Mouse (Mus musculus) MN1 (cell line): Measurements from ENCODE around the gene Sdk1.

Source experiments
- DNase-seq: peaks from one replicate; pipeline ENCODE4 v3.0.0-alpha.2; 2016; ENCODE audit warnings: low spot score

Sdk1 gene

GRCm38 (mm10) chr5:141324910-141325309 is 83.6 kb downstream of the Sdk1 start:
- no peak for DNase-seq

- DNase-seq = no peak
Measured at GRCm38 (mm10) chr5:141344376-141344775, 103.1 kb downstream of the Sdk1 start.

- DNase-seq = no peak
Measured at GRCm38 (mm10) chr5:141345476-141345875, 104.2 kb downstream of the Sdk1 start.

GRCm38 (mm10) chr5:141362676-141363075 is 121.4 kb downstream of the Sdk1 start:
- no peak for DNase-seq

- no peak for DNase-seq
Measured at GRCm38 (mm10) chr5:141363956-141364355, 122.7 kb downstream of the Sdk1 start.

- no peak for DNase-seq
Measured at GRCm38 (mm10) chr5:141368567-141368966, 127.3 kb downstream of the Sdk1 start.

GRCm38 (mm10) chr5:141374797-141375196 is 133.5 kb downstream of the Sdk1 start:
- DNase-seq = no peak

- no peak for DNase-seq
Measured at GRCm38 (mm10) chr5:141379836-141380773, 138.8 kb downstream of the Sdk1 start.

GRCm38 (mm10) chr5:141380774-141381156 is 139.5 kb downstream of the Sdk1 start:
- DNase-seq = no peak

GRCm38 (mm10) chr5:141381581-141381980 is 140.3 kb downstream of the Sdk1 start:
- no peak for DNase-seq

GRCm38 (mm10) chr5:141382246-141382835 is 141.1 kb downstream of the Sdk1 start:
- no peak for DNase-seq

- DNase-seq = no peak
Measured at GRCm38 (mm10) chr5:141388451-141388850, 147.2 kb downstream of the Sdk1 start.

GRCm38 (mm10) chr5:141390541-141390940 is 149.3 kb downstream of the Sdk1 start:
- no peak for DNase-seq

- DNase-seq = no peak
Measured at GRCm38 (mm10) chr5:141391153-141391552, 149.9 kb downstream of the Sdk1 start.

GRCm38 (mm10) chr5:141393846-141394245 is 152.6 kb downstream of the Sdk1 start:
- DNase-seq = no peak

GRCm38 (mm10) chr5:141394586-141394985 is 153.3 kb downstream of the Sdk1 start:
- DNase-seq = no peak

- DNase-seq = no peak
Measured at GRCm38 (mm10) chr5:141403741-141404140, 162.5 kb downstream of the Sdk1 start.

- DNase-seq = no peak
Measured at GRCm38 (mm10) chr5:141404651-141405050, 163.4 kb downstream of the Sdk1 start.

- no peak for DNase-seq
Measured at GRCm38 (mm10) chr5:141406926-141407325, 165.6 kb downstream of the Sdk1 start.

- DNase-seq = no peak
Measured at GRCm38 (mm10) chr5:141413013-141413412, 171.7 kb downstream of the Sdk1 start.

- DNase-seq = no peak
Measured at GRCm38 (mm10) chr5:141415644-141416243, 174.5 kb downstream of the Sdk1 start.

GRCm38 (mm10) chr5:141428132-141428531 is 186.8 kb downstream of the Sdk1 start:
- no peak for DNase-seq

- DNase-seq = no peak
Measured at GRCm38 (mm10) chr5:141433286-141433685, 192.0 kb downstream of the Sdk1 start.
